Mouse (Mus musculus): ENCODE measurements around the gene Lrrc58.

The Lrrc58 gene

GRCm38 (mm10) chr16:37867791-37868505 lies at the start of gene Lrrc58:
Lrrc58 (plus strand) TSS chr16:37868389.
- DNase-seq (ENCODE audit: low spot score): peak; percentile 82

DNA sequence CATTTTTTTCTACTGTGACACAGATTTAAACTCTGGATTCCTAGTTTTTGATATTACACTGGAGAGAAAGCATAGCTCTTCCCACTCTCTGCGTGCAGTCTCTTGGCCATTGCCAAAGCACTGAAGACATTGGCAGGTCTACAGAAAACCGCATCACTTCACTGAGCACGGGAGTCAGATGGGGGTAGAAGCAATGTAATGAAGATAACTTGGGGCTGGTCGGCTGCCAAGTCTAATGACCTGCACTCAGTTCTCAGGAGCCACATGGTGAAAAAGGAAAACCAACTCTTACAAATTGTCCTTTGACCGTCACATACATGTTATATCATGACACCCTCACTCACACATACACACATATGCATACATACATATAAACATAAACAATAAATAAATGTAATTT lies 44.2 kb upstream of the Lrrc58 start:
- DNase-seq (ENCODE audit: low spot score): no peak

GRCm38 (mm10) chr16:37824778-37825505 lies 43.2 kb upstream of the Lrrc58 start:
- DNase-seq (ENCODE audit: low spot score): no peak

GRCm38 (mm10) chr16:37826286-37826685 lies 41.9 kb upstream of the Lrrc58 start:
- DNase-seq (ENCODE audit: low spot score): no peak

- DNase-seq (ENCODE audit: low spot score): no peak
Measured at GRCm38 (mm10) chr16:37831041-37831440, 37.1 kb upstream of the Lrrc58 start.

GRCm38 (mm10) chr16:37837571-37837970 lies 30.6 kb upstream of the Lrrc58 start:
- DNase-seq (ENCODE audit: low spot score): no peak

DNA sequence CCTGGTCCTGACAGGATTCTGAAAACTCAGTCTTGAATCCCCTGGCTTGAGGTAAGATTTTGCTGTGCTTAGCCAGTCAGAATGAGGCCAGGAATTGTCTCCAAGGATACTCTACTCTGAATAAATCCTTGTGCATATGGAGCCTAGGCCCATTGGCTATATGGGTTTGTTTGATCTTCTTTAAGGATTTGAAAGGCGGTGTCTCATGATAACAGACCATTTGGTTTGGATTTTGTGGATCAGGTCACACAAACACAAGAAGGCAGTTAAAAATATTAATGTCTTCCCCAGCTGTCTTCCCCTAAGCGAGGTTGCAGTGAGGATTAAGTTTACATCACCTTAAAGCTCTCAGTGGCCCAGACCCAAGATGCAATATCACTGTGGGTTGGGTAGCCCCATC lies 25.8 kb upstream of the Lrrc58 start:
- no peak for DNase-seq (ENCODE audit: low spot score)

GRCm38 (mm10) chr16:37843740-37844139 lies 24.4 kb upstream of the Lrrc58 start:
- DNase-seq (ENCODE audit: low spot score): no peak

DNA sequence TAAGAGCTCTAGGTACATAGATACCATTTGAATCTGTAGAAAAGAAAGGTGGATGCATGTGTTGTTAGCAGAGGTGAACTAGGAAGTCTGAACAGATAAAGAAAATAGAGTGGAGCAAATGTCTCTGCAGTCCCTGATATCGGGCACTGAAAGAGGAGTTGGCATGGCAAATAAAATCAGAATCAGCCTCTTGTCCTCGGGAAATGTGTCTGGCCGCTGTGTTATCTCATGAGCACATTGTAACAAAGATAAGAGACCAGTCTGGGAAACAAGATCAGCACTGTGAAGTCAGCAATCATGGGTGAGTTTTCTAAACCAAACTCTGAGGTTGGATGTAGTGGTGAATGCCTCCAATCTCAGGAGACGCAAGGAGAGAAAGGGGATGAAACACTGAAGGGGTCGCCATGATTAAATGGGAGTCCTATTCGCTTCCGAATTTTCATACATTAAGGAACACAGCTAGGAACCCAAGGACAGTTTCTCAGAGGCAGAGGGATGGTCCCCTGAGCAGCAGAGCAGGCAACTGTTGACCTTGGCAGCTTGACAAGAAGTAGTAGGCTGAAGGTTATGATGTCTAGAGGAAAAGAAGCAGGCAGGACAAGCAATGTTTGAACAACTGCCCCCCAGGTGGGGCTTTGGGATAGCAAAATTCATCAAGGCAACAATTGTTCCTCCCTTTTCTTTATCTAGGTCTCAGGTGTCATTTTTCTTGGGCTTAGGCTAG lies 22.8 kb upstream of the Lrrc58 start:
- no peak for DNase-seq (ENCODE audit: low spot score)

GRCm38 (mm10) chr16:37847081-37847480 lies 21.1 kb upstream of the Lrrc58 start:
- no peak for DNase-seq (ENCODE audit: low spot score)

GRCm38 (mm10) chr16:37851366-37851765 lies 16.8 kb upstream of the Lrrc58 start:
- no peak for DNase-seq (ENCODE audit: low spot score)

GRCm38 (mm10) chr16:37853279-37853678 lies 14.9 kb upstream of the Lrrc58 start:
- DNase-seq (ENCODE audit: low spot score): no peak

DNA sequence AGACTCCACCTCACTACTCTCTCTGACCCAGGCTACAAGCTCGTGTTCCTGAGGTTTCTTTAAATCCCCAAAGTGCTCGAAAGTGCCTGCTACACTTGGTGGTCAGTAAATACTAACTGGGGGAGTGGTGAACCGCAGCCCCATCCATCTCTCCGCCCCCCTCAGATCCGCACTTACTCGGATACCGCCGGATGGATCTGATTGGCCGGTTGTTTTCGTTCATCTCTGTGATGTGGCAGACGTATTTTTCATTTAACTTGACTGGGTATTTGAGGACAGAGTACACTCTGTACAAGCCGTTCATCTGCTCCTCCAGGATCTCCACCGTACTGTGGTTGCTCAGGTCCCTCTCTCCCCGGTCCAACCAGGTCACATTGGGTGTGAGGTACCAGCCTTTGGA lies 14.1 kb upstream of the Lrrc58 start:
- no peak for DNase-seq (ENCODE audit: low spot score)

GRCm38 (mm10) chr16:37854593-37854992 lies 13.6 kb upstream of the Lrrc58 start:
- no peak for DNase-seq (ENCODE audit: low spot score)

DNA sequence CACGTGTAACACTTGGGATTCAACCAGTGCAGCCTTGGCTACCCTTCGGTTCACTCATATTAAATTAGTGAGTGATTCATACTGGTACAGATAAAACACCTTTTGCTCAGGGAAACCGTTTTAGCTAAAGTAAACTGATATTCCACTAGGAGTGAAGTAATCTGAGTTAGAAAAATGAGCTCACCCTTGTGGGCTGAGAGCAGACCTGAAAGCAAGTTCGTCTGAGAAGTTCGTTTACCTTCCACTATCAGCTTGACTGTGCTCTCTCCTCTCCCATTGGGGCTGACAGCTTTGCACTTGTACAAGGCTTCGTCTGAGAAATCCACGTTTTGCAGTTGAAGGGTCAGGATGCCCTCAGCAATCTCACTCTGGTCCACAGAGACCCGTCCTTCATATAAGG lies 12.6 kb upstream of the Lrrc58 start:
- DNase-seq (ENCODE audit: low spot score): no peak

DNA sequence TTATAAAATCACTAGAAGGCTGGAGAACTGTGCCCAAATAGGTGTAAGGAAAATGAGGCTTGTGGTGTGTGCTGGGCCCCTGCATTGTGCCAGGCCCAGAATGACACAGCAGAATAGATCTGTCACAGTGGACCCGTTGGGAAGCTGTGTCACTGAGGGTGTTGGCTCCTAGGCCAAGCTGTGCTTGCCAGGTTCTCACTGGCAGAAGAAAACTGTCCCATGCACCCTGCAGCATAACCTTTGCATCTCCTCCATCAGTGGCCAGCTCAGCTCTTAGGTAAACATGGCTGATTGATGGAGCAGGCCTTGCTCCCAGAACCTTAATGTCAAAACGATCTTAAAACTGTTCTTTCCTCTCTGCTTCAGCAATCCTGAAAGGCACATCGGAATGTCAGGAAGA lies 11.9 kb upstream of the Lrrc58 start:
- DNase-seq (ENCODE audit: low spot score): no peak

- DNase-seq (ENCODE audit: low spot score): no peak
Measured at GRCm38 (mm10) chr16:37857495-37857894, 10.7 kb upstream of the Lrrc58 start.

DNA sequence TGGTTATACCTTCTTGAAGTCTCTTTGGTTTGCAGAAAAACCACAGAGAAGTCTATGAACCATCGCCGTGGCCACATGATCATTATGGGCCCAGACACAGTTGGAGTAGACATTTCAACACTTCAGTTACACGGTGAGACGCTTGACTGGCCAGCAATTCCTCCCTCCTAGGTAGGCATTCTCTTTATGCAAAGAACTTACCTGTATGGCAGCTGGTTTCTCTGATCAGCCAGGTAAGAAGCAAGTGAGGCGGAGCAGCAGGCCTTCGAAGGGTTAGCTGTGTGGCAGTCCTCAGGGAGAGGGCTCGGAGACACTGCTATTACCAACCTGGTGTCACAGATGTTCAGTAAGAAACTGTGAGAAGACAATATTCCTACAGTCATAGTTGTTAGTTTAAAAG lies 8.0 kb upstream of the Lrrc58 start:
- no peak for DNase-seq (ENCODE audit: low spot score)

DNA sequence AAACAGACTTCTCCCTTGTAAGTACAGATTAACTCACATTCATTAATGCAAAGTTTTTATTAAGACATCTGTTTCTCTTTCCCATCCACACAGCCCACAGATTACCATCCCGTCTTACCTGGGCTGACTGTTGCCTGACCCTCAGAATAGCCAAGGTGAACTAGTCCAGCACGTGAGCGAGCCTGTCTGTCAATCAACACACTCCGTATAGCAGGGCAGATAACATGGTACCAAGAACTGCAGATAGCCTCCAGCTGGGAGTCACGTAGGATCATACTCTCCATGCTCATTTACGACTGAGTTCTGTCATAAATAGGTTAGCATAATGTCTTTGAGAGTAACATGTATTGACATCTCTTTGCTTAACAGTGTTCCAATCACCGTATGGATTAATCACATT lies 7.2 kb upstream of the Lrrc58 start, which contains the start of gene Gm36028:
Gene Gm36028 (minus strand): TSS at position 118 of the 400 bp plus-strand sequence.
- no peak for DNase-seq (ENCODE audit: low spot score)

DNA sequence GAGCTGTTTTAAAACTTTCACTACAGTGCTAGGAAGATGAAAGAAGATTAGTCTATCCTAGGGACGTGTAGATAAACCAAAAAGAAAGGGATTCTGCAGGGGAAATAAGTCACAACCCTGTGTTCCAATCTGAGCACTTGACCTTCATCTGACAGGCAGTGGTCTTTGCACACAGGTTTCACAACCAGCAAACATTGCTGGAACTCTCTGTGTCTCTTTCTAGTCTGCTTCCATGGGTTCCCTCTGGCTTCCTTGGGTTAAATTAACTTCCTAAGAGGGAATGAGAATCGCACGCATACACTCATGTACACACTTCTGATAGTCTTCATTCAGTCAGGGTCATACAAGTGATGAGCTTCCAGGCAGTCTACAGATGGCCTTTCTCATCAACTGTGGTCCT lies 4.3 kb upstream of the Lrrc58 start:
- no peak for DNase-seq (ENCODE audit: low spot score)

GRCm38 (mm10) chr16:37865841-37866240 lies 2.3 kb upstream of the Lrrc58 start:
- no peak for DNase-seq (ENCODE audit: low spot score)

- peak; percentile 77 for DNase-seq (ENCODE audit: low spot score)
Measured at GRCm38 (mm10) chr16:37868506-37869469, 599 bp downstream of the Lrrc58 start.

Measured in retina, embryonic 14.5 days (tissue).